Mouse (Mus musculus) CD8-positive naive resting alpha-beta T cell, adult 57 days (primary cell): ENCODE results near the gene Zfp948. TPM values are rescaled to one million over a fixed set of nuclear protein-coding genes. Genes with fewer than 3 reads are reported as not detected.

Experiments used
- total RNA-seq: library from RNA; stranded (reverse); gene quantifications from one replicate; pipeline ENCODE4 v1.2.4, GENCODE M21; 2023

Gene Zfp948
- 1.4 TPM for total RNA-seq

DNA sequence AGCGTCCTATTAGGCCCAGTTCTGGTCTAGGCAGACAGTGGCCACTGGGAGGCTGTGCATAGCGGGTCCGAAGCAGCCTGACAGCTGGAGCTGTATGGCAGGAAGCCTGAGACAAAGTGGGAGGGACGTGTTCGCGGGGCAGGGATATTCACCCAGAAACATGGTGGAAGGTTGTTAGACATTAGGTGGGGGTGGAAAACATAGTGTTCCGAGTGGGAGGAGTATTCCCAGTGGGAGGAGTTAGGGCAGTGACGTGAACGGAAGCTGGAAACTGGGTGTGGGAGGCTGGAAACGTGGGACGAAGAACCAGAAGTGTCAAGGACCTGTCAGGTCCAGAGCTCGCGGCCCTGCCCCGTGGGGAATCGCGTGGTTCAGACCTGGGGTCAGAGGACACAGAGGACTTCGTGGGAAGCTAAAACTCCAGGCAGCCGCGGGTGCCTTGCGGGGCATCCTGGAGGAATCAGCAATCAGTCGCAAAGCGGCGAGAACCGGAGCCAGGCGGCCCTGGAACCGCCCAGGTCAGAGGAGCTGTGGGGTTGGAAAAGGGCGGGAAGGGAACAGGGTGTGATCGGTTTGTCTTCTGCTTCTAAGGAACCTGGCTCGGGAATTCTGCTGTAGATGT lies at the start of gene Zfp948:
Gene Zfp948, plus strand, starts transcription at position 281 of the 622 bp plus-strand sequence.

DNA sequence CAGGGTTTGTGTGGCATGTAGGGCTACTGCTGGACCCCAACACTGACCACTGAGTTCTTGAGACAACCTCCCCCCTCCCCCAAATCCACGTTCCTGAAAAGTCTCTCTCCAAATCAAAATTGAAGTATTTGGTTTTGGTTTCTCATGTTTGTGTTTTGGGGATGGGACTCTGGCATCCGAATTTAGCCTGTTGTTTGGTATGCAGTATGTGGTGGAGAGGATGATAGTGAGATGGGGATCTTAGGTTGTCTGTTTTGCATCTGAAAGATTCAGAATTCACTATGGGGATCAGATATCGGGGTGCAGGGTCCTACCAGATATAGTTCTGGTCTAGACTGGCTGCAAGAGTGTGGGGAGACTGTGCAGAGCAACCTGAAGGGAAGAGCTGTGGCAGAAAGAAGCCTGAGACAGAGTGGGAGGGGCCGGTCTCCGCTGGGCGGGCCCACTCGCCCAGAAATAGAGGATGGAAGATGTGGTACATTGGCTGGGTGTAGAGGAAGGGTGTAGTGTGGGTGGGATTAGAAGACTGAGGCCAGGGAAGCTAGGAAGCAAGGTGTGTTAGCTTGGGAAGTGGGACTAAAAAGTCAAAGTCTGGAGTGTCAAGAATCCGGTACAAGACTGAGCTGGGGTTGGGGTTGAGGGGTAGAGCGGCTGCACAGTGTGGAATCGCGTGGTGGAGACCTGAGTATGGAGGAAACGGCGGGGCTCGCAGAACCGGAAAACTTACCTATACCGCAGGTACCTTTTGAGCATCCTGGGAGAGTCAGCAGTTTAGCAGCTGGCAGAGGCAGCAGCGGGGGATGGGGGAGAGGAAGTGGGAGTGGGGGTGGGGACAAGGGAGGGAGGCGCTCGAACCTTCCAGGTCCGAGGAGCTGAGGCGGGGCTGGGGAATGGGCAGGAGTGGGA lies 31.5 kb upstream of the Zfp948 start, which contains the start of gene Zfp52:
Gene Zfp52, plus strand, starts transcription at position 444 of the 906 bp plus-strand sequence.

Other genes starting within 250 kb of the Zfp948 start
- 6.1 TPM for gene Zfp677, start 183.3 kb upstream of the Zfp948 start, total RNA-seq
- 2.0 TPM for gene Zfp54, start 143.8 kb upstream of the Zfp948 start, total RNA-seq
- gene Zfp51, start 116.6 kb upstream of the Zfp948 start, total RNA-seq, result 23.0 TPM
- gene Zfp53, start 78.0 kb upstream of the Zfp948 start, total RNA-seq, result 31.6 TPM
- 8.0 TPM for gene Zfp52, start 31.5 kb upstream of the Zfp948 start, total RNA-seq
- gene Zfp983, start 83.6 kb downstream of the Zfp948 start, total RNA-seq, result 9.9 TPM
- 14.5 TPM for gene Gm10226, start 124.9 kb downstream of the Zfp948 start, total RNA-seq
- gene Zfp760, start 140.7 kb downstream of the Zfp948 start, total RNA-seq, result 2.3 TPM
- 2.7 TPM for gene Zfp229, start 163.8 kb downstream of the Zfp948 start, total RNA-seq